Mouse (Mus musculus) ovary, adult 18-20 months (tissue): ENCODE measurements around the gene Gm44511.
"Not testable (repeated sequence)": the region's sequence is repeated elsewhere in the genome, so short reads cannot be mapped to it uniquely, and the experiment has no call there.

Source experiments
- DNase-seq: peaks from one replicate; pipeline ENCODE4 v3.0.0; 2022; ENCODE audit warnings: low spot score, mixed read lengths

The Gm44511 gene

GRCm38 (mm10) chr6:128799896-128800270 lies 26.2 kb downstream of the Gm44511 start:
- no peak for DNase-seq

DNA sequence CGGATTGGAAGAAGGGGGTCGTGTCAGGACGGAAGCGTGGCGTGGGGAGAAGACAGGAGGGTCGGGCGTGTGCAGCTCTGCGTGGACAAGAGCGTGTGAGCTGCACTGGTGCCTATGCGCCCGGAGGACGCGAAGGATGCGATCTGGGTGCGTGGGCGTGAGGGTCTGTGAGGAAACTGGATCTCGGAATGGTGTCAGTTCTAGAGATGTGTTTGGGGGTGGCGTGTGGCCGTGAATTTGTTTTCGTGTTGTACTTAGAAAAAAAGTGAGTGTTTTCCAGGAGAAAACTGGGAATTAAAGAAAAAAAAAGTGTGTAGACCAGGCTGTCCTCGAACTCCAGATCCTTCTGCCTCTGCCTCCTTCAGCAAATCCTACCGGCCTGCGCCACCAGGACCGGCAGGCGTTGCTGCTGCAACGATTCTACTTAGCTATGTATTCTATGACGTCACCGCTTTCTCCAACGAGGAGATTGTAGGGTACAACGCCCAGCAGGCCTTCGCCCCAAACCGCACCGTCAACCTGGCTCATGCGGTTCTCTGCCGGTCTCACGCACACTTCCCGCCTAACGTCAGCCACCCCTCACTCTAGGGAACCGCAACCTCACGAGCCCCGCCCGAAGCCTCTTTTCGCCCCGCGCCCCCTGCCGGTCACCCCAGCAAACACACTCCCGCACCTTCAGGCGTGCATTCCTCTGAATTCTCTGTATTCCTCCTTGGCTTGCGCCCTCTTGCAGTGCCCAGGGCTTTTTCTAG lies 26.8 kb downstream of the Gm44511 start:
- peak; percentile 69 for DNase-seq

GRCm38 (mm10) chr6:128798772-128799143 lies 27.4 kb downstream of the Gm44511 start:
- peak; percentile 56 for DNase-seq

DNA sequence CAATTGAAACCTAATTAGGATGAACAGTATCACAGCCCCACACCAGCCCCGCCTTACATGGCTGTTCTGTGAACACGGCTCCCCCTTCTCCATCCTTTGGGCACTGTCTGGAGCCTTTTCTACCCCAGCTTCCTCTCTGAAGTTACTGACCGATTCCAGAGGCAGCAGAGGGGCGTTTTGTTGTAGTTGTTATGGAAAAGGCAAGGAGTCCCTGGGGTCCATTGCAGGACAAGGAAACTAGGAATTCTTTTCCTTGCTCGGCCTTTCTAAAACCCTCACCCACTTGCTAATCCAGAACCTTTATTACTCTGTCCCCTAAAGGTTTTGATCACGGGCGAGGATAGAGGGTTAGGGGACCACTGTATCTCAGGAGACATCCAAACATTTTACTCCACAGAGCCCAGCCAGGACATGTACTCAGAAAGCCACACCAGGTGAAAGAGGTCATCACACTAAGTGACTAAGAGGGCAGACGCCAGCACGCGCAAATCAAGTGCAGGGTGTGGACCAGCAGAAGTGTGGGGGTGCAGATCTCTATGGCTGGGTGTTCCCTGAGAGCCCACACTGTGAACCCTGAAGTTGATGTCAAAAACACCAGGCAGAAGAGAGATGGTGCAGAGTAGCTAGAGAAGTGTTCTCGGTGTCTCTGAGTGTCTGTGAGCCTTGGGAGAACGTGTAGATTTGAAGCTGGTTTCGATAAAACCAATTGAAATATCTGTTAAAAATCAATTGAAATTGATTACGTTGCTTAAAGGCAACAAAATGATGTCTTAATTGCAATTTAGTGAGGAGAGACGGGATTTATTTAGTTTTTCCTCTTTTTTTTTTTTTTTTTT lies 28.0 kb downstream of the Gm44511 start:
- no peak for DNase-seq

DNA sequence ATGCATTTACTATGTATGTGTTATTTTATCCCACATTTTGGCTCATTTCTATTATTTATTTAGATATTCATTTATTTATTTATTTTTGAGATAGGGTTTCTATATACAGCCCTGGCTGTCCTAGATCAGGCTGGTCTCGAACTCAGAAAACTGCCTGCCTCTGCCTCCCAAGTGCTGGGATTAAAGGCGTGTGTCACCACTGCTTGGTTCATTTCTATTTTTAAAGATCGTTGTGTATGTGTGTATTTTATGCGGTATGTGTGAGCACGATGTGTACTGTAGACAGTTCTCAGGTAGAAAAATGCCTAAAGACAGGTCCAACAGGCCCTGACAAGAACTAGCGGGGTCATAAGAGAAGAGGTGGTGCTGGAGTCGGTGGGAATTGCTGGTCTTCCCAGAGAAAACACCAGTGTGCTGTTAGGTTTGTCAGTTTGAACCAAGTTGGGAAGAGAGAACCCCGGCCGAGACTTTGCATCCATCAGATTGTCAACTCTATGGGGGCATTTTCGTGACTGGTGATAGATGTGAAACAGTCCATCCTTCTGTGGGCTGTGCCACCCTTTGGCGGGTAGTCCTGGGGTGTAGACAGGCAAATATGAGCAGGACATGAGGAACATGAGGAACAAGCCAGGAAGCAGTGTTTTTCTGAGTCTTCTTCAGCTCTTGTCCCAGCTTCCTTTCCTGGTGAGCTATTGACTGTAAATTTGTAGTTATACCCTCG lies 28.8 kb downstream of the Gm44511 start:
- DNase-seq: no peak

GRCm38 (mm10) chr6:128796321-128796955 lies 29.7 kb downstream of the Gm44511 start:
- DNase-seq: no peak

DNA sequence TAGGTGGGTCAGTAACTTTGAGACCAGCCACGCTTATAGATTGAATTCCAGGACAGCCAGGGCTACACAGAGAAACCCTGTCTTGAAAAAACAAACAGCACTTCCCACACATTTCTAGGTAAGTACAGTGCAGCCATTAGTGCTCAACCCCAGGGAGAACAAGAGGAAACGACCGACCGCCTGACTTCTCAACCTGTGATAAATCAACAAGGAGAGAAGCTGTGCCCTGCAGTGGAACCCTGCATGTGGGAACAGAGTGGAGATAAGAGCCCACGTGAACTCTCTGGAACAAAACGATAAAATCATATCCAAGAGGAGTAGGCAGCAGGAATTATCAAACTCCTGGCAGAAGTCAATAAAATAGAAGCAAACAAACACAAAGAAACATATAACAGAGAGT lies 32.4 kb downstream of the Gm44511 start:
- no peak for DNase-seq

DNA sequence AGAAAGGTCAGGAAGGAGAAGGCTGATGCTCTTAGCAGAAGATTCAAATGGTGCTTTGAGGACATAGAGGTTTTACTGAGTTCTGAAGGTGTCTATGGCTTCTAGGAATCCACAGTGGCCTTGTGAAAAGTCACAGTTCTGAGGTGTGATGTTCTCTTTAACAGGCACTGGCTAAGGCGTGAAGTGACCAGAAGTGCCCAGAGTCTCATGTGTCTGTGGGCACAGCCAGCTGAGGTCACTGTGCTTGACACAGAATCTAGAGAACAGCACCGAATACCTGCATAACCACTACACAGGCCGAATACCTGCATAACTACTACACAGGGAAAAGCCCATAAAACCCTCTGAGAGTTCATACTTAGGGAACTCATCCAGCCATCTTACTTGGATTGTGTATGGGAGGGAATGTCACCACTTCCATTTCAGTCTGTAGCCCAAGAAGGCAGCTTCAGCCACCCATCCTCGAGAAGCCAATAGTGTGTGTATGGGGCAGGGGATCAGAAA lies 35.6 kb downstream of the Gm44511 start:
- DNase-seq: not testable (repeated sequence)

DNA sequence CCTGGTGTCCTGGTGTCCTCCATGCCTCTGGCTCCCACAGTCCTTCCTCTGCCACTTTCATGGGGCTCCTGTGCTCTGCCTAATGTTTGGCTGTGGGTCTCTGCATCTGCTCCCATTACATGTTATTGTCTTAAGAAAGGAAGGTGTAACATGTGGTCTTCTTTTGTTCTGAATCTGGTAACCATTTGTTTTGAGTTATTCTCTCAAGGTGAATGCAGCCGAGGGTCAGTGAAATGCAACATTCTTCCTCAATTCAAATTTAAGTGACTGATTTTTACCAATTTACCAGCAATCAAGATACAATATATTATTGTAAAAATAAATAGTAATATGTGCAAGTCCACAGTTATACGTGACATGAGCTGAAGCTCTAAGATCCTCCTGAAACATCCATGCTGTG lies 37.0 kb downstream of the Gm44511 start, which contains the start of gene Klrb1c:
Gene Klrb1c, minus strand, starts transcription at position 101 of the 400 bp plus-strand sequence.
- no peak for DNase-seq

DNA sequence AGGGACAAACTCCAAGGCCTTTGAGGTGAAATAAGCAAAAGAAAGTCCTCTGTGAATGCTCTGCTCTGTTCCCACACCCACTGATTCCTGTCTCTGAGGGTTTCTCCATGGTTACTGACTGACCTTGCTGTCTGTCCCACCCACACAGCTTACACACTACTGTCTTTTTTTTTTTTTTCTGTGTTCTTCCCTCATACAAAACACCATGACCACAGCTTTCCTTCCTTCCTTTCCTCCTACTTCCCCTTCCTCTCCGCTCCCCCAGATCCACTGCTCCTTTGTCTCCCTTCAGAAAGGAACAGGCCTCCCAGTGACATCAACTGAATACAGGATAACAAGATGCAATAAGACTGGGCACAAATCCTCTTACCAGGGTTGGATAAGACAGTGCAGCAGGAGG lies 37.6 kb downstream of the Gm44511 start:
- no peak for DNase-seq

GRCm38 (mm10) chr6:128786396-128786795 lies 39.7 kb downstream of the Gm44511 start:
- DNase-seq: not testable (repeated sequence)

- no peak for DNase-seq
Measured at GRCm38 (mm10) chr6:128769481-128770253, 56.4 kb downstream of the Gm44511 start.

DNA sequence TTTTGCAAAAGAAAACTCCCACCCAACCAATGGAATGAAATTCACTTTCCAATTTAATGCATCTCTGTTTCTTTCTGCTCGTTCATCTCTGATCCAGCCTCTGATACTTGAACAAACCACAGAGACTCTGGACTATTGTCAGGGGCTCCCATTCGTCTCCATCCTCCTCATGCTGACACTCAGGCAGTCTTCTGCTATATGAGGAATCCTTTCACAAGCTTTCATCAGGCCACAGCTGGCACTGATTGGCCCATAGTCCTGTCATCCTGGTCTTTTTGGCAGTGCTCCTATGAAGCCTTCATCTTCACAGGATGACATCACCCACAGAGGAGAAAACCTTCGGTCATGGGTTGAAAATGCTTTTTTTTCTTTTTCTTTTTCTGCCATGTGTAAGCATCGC lies 58.1 kb downstream of the Gm44511 start:
- DNase-seq: no peak

GRCm38 (mm10) chr6:128766486-128767254 lies 59.4 kb downstream of the Gm44511 start:
- DNase-seq: not testable (repeated sequence)

GRCm38 (mm10) chr6:128765211-128765610 lies 60.9 kb downstream of the Gm44511 start:
- no peak for DNase-seq

- no peak for DNase-seq
Measured at GRCm38 (mm10) chr6:128764598-128764997, 61.5 kb downstream of the Gm44511 start.

DNA sequence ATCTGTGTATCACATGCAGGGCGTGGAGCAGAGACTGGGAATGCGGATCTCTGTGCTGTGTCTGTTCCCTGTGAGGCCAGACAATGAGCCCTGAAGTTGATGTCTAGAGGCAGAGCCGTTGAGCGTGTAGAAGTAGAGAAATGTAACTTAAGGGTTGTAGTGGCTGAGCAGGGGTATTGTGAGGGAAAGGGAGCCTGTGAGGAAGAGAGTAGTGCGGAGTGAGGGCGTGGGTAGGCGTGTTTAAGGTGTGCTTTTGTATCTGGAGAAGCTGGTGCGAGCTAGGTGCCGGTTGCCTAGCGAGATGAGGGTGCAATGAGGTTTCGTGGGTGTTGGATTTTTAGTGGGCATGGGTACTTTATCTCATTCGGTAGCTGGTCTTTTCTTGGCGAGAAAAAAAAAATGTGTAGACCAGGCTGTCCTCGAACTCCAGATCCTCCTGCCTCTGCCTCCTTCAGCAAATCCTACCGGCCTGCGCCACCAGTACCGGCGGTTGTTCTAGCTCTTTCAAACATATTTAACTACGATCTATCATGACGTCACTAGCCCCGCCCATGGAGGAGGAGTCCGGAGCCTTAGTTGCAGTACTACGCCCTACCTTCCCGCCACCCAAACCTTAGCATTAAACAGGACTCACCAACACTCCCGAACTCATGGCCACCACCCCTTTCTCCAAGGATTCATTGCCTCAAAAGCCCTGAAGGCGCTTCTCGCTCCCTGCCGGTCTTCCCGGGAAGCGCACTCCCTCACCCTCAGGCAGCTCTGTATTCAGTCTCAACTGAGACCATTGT lies 62.2 kb downstream of the Gm44511 start:
- DNase-seq: peak; percentile 97

DNA sequence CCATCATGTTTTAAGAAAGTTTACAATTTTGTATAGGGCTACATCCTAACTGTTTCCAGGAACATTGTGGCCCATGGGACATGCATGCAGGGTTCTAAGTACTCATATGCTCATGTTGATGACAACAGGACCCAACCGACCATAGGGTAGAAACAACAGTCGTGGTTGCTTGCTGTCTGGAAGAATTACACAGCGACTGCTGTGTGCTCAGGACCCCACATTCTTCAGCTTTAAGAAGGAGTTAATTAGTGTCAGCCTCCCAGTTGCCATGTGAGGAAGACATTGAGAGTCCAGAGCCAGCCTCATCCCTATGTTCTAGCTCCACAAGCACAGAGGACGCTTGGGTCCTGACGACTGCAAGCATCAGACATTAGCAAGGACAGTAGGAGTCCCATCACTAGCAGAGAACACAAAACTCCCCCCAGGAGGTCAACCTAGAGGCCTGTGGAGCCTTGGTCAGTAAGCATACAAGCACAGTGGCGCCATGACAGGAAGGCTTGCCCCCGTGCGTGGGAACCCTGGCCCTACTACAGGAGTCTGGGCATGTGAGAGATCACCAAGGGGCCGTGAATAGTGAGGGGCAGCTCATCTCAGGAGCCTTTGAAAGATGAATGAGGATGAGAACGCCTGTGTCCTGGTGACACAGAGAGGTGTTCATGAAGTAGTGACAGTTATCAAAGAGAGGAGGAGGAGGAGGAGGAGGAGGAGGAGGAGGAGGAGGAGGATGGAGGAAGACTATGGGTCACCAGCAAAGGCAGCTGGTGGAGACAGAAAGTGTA lies 63.0 kb downstream of the Gm44511 start:
- not testable (repeated sequence) for DNase-seq

GRCm38 (mm10) chr6:128761144-128761540 lies 65.0 kb downstream of the Gm44511 start:
- DNase-seq: no peak
